Mouse (Mus musculus) embryonic facial prominence, embryonic 10.5 days (tissue): ENCODE results near the gene Epor. TPM values are rescaled to one million over a fixed set of nuclear protein-coding genes. Genes with fewer than 3 reads are reported as not detected.

Experiments
- DNase-seq: peaks from one replicate; pipeline ENCODE4 v3.0.0-alpha.2; 2017; ENCODE audit warnings: low spot score
- H3K27ac ChIP-seq: fragments of 300-500 bp; sonication (generic); replicated peaks from 2 replicates; pipeline ENCODE4 v1.5.1; 2016; ENCODE audit warnings: mild to moderate bottlenecking
- H3K27me3 ChIP-seq: fragments of 300-500 bp; sonication (generic); replicated peaks from 2 replicates; pipeline ENCODE4 v1.6.1; 2016; ENCODE audit warnings: low read depth, mild to moderate bottlenecking; ENCODE audit not compliant: poor library complexity, severe bottlenecking
- H3K36me3 ChIP-seq: fragments of 300-500 bp; sonication (generic); replicated peaks from 2 replicates; pipeline ENCODE4 v1.6.1; 2016; ENCODE audit warnings: mild to moderate bottlenecking, moderate library complexity
- H3K4me1 ChIP-seq: fragments of 300-500 bp; sonication (generic); 2 replicates; pipeline ENCODE4 v1.6.1; 2016
- H3K4me3 ChIP-seq: fragments of 300-500 bp; sonication (generic); 2 replicates; pipeline ENCODE4 v1.5.1; 2016; ENCODE audit warnings: mild to moderate bottlenecking, moderate library complexity
- H3K9me3 ChIP-seq: fragments of 300-500 bp; sonication (generic); 2 replicates; pipeline ENCODE4 v1.6.1; 2016; ENCODE audit warnings: mild to moderate bottlenecking
- WGBS: fragments of 180-500 bp; shearing (Covaris S2); methylation state at CpG from one replicate; pipeline ENCODE4 v1.1.7; 2016; 5-methylcytosine and 5-hydroxymethylcytosine counted together
- polyA plus RNA-seq: library from polyadenylated mRNA; unstranded; fragments of >200 nt; fragmentation: Nextera tagmentation; extraction: Ambion mirVana; gene quantifications from 2 replicates; pipeline ENCODE4 v1.2.1, GENCODE M21; 2016

The Epor gene
- polyA plus RNA-seq, 1 experiment from 2014 or later, result 8.6 TPM

DNA sequence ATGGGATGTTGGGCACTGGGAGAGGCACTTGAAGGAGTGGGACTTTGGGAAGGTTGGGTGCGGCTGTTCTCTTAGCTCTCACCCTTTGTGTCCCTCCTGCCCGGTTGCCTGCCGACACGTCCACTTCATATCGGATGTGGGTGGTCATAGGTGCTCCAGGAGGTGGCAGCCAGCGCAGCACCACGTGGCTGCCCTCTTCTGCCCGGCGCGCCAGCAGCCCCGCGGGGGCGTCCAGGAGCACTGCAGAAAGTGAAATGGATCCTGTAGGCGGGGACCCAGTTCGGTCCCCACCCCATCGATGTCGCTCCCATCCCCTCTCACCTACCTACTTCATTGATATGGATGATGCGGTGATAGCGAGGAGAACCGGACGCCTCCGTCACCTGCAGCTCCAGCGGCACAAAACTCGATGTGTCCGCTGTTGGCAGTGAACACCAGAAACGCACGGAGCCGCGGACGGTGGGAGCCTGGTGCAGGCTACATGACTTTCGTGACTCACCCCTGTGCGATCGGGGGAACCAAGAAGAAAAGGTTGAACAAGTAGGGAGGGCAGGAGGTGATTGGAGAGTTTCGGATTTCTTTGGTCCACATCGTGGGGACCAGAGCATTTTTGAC lies 1.8 kb downstream of the Epor start:
- Histone ChIP-seq H3K4me1 (peaks cover 40% of the 10 kb centered on the region), H3K4me3 (peak overlapping the region; percentile 60), H3K27me3 (peaks cover 57% of the 10 kb centered on the region), H3K9me3 (no peaks in the 10 kb centered on the region), H3K27ac (no peak overlapping the region; the same call in 1 of the 2 replicates), H3K36me3 (0 out of 2 replicates have a peak, but pooled peaks cover 6% of the 10 kb centered on the region)
- peak; percentile 41 for DNase-seq
- 2% methylated on average over 35 of the region's 35 CpGs for WGBS

DNA sequence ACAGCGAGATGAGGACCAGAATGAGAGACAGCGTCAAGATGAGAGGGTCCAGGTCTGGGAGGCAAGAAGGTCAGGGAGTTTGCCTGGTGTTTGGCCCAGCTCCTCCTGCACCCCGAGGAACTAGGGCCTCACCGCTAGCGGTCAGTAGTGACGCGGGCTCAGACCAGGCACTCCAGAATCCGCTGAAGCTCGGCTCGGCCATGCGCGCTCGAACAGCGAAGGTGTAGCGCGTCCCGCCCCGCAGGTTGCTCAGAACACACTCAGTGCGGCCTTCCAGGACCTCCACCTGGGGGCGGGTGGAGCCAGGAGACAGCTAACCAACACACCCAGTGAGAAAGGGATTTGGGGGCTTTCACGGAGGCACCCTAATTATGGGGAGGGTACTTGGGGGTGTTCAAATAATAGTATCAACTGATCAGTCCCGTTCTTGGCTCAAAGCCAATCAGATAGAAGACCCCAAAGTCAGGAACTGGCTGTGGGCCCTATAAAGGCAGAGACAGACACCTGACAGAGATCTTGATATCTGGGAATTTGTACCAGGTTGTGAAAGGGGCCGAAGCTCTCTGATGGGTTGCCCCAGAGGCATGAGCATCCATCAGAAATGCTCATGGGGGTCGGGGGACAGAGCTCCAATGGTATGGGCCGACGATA lies 2.6 kb downstream of the Epor start:
- DNase-seq, result peak; percentile 41

DNA sequence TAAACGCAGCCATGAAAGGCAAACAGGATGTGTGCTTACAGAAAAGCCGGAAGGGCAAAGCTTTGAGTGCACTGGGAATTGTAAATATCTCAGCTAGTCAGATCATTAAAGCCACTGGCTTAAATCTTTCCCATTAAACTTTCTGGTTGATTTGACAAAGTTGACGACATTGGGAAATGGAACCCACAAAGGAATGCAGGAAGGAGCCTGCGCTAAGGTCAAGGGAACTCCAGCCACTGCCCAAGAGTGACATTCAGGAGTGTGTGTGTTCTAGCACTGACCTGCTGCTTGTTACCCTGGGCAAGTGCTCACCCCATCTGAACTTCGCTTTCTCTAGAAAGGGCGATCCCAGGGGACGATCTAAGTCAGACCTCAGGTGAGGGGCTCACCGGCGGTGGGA lies 3.2 kb downstream of the Epor start:
- H3K4me3 ChIP-seq, result peak overlapping the region; percentile 60

More for the DNA sequence above, 2.6 kb downstream of the Epor start:
- no peak overlapping the region for H3K27ac ChIP-seq
- peak overlapping the region; percentile 60 for H3K4me3 ChIP-seq
- WGBS, result 10% methylated on average over 26 of the region's 26 CpGs
- peaks cover 43% of the 10 kb centered on the region for H3K4me1 ChIP-seq
- 0 out of 2 replicates have a peak, but pooled peaks cover 6% of the 10 kb centered on the region for H3K36me3 ChIP-seq
- peaks cover 57% of the 10 kb centered on the region for H3K27me3 ChIP-seq
- H3K9me3 ChIP-seq, result no peaks in the 10 kb centered on the region

DNA sequence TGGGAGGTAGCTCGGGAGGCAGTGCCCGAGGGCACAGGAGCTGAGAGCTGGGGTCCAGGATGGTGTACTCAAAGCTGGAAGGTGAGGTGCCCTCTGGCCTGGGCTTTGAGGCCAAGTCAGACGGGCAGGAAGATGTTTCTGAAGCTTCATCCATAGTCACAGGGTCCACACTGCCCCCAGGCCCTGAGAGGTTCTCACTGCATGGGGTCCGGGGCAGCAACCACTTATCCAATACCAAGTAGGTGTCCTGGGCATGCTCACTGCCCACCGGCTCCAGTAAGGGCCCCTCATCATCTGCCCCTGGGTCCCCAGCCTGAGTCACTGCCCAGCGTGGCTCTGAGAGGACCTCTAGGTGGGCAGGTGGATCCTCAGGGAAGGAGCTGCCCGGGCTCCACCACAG lies 4.1 kb downstream of the Epor start:
- H3K27ac ChIP-seq, result no peak overlapping the region
- DNase-seq, result no peak
- H3K4me1 ChIP-seq, result peaks cover 45% of the 10 kb centered on the region
- WGBS, result 87% methylated on average over 7 of the region's 7 CpGs
- H3K9me3 ChIP-seq, result no peaks in the 10 kb centered on the region
- H3K4me3 ChIP-seq, result no peak overlapping the region
- peaks cover 56% of the 10 kb centered on the region for H3K27me3 ChIP-seq
- 0 out of 2 replicates have a peak, but pooled peaks cover 6% of the 10 kb centered on the region for H3K36me3 ChIP-seq

More for the DNA sequence above, 3.2 kb downstream of the Epor start:
- Histone ChIP-seq H3K36me3 (0 out of 2 replicates have a peak, but pooled peaks cover 6% of the 10 kb centered on the region), H3K4me1 (peaks cover 45% of the 10 kb centered on the region), H3K27me3 (peaks cover 57% of the 10 kb centered on the region), H3K9me3 (no peaks in the 10 kb centered on the region), H3K27ac (no peak overlapping the region)
- 51% methylated on average over 9 of the region's 9 CpGs for WGBS
- no peak for DNase-seq

DNA sequence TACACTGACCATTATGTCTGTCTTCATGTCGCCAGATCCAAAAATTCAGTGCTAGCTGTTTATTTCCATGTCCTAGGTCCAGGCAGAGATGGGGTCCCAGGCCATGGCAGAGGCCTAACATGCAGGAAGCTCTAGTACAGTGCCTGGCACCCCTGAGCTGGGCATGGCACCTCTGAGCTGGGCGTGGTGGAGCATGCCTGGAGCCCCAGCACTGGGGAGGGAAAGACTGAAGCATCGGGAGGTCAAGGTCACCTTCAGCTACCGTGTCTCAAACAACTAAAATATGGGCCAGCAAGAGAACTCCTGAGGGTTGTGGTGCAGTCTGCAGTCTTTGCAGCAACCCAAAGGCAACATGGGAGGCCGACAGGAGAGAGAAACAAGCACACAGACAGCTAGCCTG lies 4.9 kb downstream of the Epor start:
- H3K27ac ChIP-seq, result no peak overlapping the region
- H3K4me3 ChIP-seq, result no peak overlapping the region
- H3K9me3 ChIP-seq, result no peaks in the 10 kb centered on the region
- 0 out of 2 replicates have a peak, but pooled peaks cover 6% of the 10 kb centered on the region for H3K36me3 ChIP-seq
- H3K27me3 ChIP-seq, result peaks cover 48% of the 10 kb centered on the region
- 84% methylated on average over 5 of the region's 5 CpGs for WGBS
- DNase-seq, result no peak
- peaks cover 44% of the 10 kb centered on the region for H3K4me1 ChIP-seq

DNA sequence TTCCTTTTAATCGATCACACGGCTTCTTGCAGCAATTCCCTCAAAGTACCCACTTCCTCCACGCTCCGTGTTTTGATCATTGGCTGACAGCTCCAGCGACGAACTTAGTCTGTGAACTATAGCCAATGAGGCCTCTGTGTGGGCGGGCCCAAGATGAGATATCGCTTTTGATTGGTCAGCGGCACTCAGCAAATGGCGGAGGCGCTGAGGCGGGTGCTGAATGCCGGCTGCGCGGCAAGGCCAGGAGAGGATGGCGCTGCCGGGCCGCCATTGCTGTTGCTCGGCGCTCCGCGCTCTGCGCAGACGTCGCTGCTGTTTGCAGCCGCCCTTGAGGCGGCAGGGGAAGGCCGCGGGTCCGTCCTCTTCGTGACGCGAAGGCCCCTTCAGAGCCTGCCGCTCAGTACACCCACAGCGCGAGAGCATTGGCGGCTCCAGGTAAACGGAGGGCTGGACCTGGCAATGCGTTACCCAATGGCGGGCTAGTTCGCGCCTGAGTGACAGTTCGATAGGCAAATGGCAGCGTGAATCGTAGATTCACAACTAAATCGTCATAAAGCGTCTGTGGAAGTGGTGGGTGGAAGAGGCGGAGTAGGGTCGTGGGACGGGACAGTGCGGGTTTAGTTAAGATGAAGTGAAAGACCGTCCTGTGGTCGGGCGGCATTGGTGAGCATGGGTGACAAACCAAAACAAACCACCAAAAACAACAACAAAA lies 7.6 kb downstream of the Epor start, which contains the start of gene Swsap1:
Gene Swsap1, plus strand, starts transcription at position 186 of the 712 bp plus-strand sequence.
- H3K36me3 ChIP-seq, result 0 out of 2 replicates have a peak, but pooled peaks cover 6% of the 10 kb centered on the region
- H3K9me3 ChIP-seq, result no peaks in the 10 kb centered on the region
- peaks cover 21% of the 10 kb centered on the region for H3K27me3 ChIP-seq
- H3K4me3 ChIP-seq, result peak within 1 kb of the TSS; percentile 76
- peak within 1 kb of the TSS; percentile 96 for H3K27ac ChIP-seq
- WGBS, result under 1% methylated on average over 54 of the region's 54 CpGs
- DNase-seq, result peak; percentile 97
- H3K4me1 ChIP-seq, result peaks cover 19% of the 10 kb centered on the region

DNA sequence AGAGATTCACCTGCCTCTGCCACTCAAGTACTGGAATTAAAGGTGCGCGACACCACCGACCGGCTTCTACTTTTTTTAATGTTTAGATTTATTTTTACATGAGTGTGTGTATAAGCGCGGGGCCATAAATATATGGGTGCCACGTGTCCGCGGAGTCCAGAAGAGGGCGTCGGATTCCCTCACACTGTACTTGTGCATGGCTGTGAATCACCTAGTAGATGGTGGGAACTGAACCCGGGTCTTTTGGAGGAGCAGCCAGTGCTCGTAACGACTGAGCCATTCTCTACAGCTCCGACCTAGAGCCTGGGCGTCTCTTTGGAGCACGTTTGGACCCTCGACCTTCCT lies 8.1 kb downstream of the Epor start:
- Histone ChIP-seq H3K27me3 (peaks cover 16% of the 10 kb centered on the region), H3K9me3 (no peaks in the 10 kb centered on the region), H3K36me3 (0 out of 2 replicates have a peak, but pooled peaks cover 6% of the 10 kb centered on the region), H3K4me1 (peaks cover 14% of the 10 kb centered on the region), H3K4me3 (peak overlapping the region; percentile 76), H3K27ac (peak overlapping the region; percentile 96)
- WGBS, result 2% methylated on average over 18 of the region's 18 CpGs
- DNase-seq, result no peak

DNA sequence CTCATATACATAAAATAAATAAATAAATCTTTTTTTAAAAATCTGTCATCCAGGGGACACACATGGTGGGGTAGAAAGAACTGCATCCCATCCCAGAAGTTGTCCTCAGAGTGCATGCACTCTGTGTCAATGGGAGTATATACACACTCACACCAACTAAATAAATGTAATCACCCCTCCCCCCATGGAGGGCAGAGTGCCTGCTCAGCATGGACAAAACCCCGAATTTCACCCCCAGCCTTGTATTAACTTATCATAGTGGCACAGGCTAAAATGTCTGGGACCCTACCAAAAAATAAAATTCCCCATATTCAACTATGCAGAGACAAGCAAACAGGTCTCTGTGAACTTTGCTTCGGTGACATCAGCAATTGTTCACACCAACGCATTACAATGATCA lies 8.7 kb downstream of the Epor start:
- no peak overlapping the region for H3K27ac ChIP-seq
- H3K4me3 ChIP-seq, result peak overlapping the region; percentile 76
- H3K36me3 ChIP-seq, result 0 out of 2 replicates have a peak, but pooled peaks cover 6% of the 10 kb centered on the region
- 89% methylated on average over 3 of the region's 3 CpGs for WGBS
- H3K27me3 ChIP-seq, result peaks cover 10% of the 10 kb centered on the region
- H3K9me3 ChIP-seq, result no peaks in the 10 kb centered on the region
- H3K4me1 ChIP-seq, result peaks cover 13% of the 10 kb centered on the region
- DNase-seq, result no peak

DNA sequence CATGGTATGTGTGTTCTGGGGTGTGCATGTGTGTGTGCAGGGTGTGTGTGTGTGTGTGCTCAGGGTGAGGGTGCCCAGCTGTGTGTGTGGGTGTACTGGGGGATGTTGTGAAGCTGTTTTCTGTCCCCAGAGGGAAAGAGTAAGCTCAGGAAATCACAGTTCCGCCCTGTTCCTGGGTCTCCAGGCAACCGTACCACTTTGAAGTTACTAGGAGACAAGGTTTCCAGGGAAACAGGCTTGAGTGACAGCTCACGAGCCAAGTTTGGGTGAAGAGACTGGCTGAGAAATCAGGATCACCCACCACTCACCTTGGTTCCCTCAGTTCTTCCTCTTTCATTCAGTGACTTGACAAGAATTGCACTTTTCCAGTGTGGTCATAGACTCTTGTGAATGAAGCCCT lies 9.7 kb downstream of the Epor start:
- Histone ChIP-seq H3K27me3 (peaks cover 6% of the 10 kb centered on the region), H3K27ac (no peak overlapping the region), H3K4me3 (no peak overlapping the region), H3K4me1 (peaks cover 13% of the 10 kb centered on the region), H3K9me3 (no peaks in the 10 kb centered on the region), H3K36me3 (no peaks in the 10 kb centered on the region)
- no peak for DNase-seq
- 20% methylated on average over 3 of the region's 3 CpGs for WGBS

DNA sequence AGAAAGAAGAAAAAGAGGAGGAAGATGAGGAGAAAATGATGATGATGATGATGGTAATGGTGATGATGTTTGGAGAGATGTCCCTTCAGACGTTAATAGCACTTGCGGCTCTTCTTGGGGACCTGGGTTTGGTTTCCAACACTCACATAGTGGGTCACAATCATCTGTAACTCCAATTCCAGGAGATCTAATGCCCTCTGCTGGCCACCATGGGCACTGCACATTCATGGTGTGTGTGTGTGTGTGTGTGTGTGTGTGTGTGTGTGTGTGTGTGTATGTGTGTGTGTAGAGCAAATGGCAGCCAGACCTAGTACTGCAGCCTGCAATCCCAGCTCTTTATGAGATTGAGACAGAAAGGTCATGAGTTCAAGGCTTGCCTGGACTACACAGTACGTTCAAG lies 11.3 kb downstream of the Epor start:
- H3K4me3 ChIP-seq, result no peak overlapping the region
- no peak for DNase-seq
- H3K27ac ChIP-seq, result no peak overlapping the region
- H3K4me1 ChIP-seq, result peaks cover 23% of the 10 kb centered on the region
- no peaks in the 10 kb centered on the region for H3K36me3 ChIP-seq
- H3K27me3 ChIP-seq, result peaks cover 22% of the 10 kb centered on the region
- 84% methylated on average over 3 of the region's 3 CpGs for WGBS
- no peaks in the 10 kb centered on the region for H3K9me3 ChIP-seq

DNA sequence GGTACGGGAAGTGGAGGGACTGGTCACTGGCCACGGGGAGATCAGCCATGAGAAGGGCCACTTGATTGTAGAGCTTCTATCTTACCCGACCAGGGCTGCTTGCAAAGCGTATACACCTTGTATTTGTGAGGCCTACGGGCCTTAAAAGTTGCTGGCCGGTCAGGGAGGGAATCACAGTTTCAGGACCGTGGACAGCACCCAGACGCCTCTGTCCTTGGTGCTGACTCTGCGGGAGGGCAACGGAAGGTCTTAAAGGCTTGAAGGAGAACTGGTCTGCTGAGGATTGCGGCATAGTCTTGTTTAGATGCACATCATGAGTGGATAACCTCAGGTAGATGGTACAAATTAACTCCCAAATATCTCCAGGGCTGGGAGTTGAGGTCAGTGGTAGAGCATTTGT lies 13.0 kb downstream of the Epor start:
- WGBS, result 15% methylated on average over 11 of the region's 11 CpGs
- peaks cover 18% of the 10 kb centered on the region for H3K4me1 ChIP-seq
- H3K4me3 ChIP-seq, result no peak overlapping the region
- no peaks in the 10 kb centered on the region for H3K9me3 ChIP-seq
- H3K27ac ChIP-seq, result no peak overlapping the region
- H3K36me3 ChIP-seq, result no peaks in the 10 kb centered on the region
- DNase-seq, result peak; percentile 87
- peaks cover 38% of the 10 kb centered on the region for H3K27me3 ChIP-seq

DNA sequence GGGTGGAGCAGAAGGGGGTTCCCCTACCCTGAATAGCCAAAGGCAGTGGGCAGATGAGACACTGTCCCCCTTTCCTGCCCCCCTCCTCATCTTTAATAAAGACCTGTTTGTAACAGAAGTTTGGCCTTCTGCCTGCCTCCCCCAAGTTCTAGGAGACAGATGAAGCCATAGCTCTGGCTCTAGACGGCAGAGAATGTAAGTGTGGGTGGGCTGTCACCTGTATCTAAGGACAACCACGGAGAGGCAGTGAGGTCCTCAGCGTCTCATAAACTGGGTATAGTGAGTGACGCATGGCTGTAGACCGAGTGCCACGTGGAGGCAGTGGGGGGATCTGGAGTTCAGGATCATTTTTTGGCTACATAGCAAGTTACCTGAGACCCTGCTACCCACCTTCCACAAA lies 14.5 kb downstream of the Epor start:
- peaks cover 20% of the 10 kb centered on the region for H3K4me1 ChIP-seq
- H3K9me3 ChIP-seq, result no peaks in the 10 kb centered on the region
- no peak for DNase-seq
- no peaks in the 10 kb centered on the region for H3K36me3 ChIP-seq
- no peak overlapping the region for H3K4me3 ChIP-seq
- WGBS, result 64% methylated on average over 6 of the region's 6 CpGs
- H3K27ac ChIP-seq, result no peak overlapping the region
- peaks cover 46% of the 10 kb centered on the region for H3K27me3 ChIP-seq
